Mouse (Mus musculus) embryonic facial prominence, embryonic 11.5 days (tissue): ENCODE results near the gene Slc24a1. TPM values are rescaled to one million over a fixed set of nuclear protein-coding genes. Genes with fewer than 3 reads are reported as not detected.

ENCODE experiments used
- ATAC-seq: fragments of 200-750 bp; cut with Nextera tagmentation; replicated peaks from 2 replicates; pipeline ENCODE4 v1.8.0; 2017; ENCODE audit warnings: low read depth; ENCODE audit not compliant: insufficient number of reproducible peaks, low FRiP score, low TSS enrichment
- DNase-seq: peaks from one replicate; pipeline ENCODE4 v3.0.0-alpha.2; 2015; ENCODE audit warnings: low spot score
- H3K27ac ChIP-seq: fragments of 300-500 bp; sonication (generic); replicated peaks from 2 replicates; pipeline ENCODE4 v1.5.1; 2014; ENCODE audit warnings: mild to moderate bottlenecking, low read depth, low read length, control low read depth
- H3K27me3 ChIP-seq: fragments of 300-500 bp; sonication (generic); 2 replicates; pipeline ENCODE4 v1.6.1; 2014; ENCODE audit warnings: mild to moderate bottlenecking, low read length, moderate library complexity, mixed read lengths; ENCODE audit not compliant: control insufficient read depth, insufficient read depth
- H3K36me3 ChIP-seq: fragments of 300-500 bp; sonication (generic); replicated peaks from 2 replicates; pipeline ENCODE4 v1.6.1; 2014; ENCODE audit warnings: low read depth, mild to moderate bottlenecking, low read length, moderate library complexity, mixed read lengths; ENCODE audit not compliant: control insufficient read depth, insufficient read depth
- H3K4me1 ChIP-seq: fragments of 300-500 bp; sonication (generic); 2 replicates; pipeline ENCODE4 v1.6.1; 2014; ENCODE audit warnings: low read length, mixed read lengths; ENCODE audit not compliant: control insufficient read depth, insufficient read depth
- H3K4me2 ChIP-seq: fragments of 300-500 bp; sonication (generic); 2 replicates; pipeline ENCODE4 v1.6.1; 2014; ENCODE audit warnings: low read depth, mild to moderate bottlenecking, control low read depth, low read length, moderate library complexity
- H3K4me3 ChIP-seq: fragments of 300-500 bp; sonication (generic); 2 replicates; pipeline ENCODE4 v1.5.1; 2014; ENCODE audit warnings: low read depth, low read length, control low read depth
- H3K9ac ChIP-seq: fragments of 300-500 bp; sonication (generic); replicated peaks from 2 replicates; pipeline ENCODE4 v1.6.1; 2014; ENCODE audit warnings: mild to moderate bottlenecking, control low read depth, low read length
- H3K9me3 ChIP-seq: fragments of 300-500 bp; sonication (generic); replicated peaks from 2 replicates; pipeline ENCODE4 v1.6.1; 2016; ENCODE audit warnings: mild to moderate bottlenecking, low read length, inconsistent platforms, mixed read lengths; ENCODE audit not compliant: control insufficient read depth
- whole genome bisulfite sequencing: fragments of 180-500 bp; shearing (Covaris S2); extraction: QIAGEN DNeasy Blood & Tissue Kit; methylation state at CpG from one replicate; pipeline ENCODE4 v1.1.7; 2014; 5-methylcytosine and 5-hydroxymethylcytosine counted together
- polyA plus RNA-seq: library from polyadenylated mRNA; unstranded; fragments of >200 nt; fragmentation: Nextera tagmentation; extraction: Ambion mirVana; gene quantifications from 2 replicates; pipeline ENCODE4 v1.2.1, GENCODE M21; 2014

Gene Slc24a1
- polyA plus RNA-seq, 1 experiment from 2014 or later: not detected

GRCm38 (mm10) chr9:64943997-64944396 is 7.4 kb downstream of the Slc24a1 start:
- no peaks in the 10 kb centered on the region for H3K27me3 ChIP-seq
- no peak overlapping the region for H3K4me3 ChIP-seq
- no peaks in the 10 kb centered on the region for H3K9me3 ChIP-seq
- H3K4me1 ChIP-seq: no peaks in the 10 kb centered on the region; the same call in 1 of the 2 replicates
- DNase-seq: no peak
- no peak overlapping the region for H3K27ac ChIP-seq
- no peak overlapping the region for H3K4me2 ChIP-seq
- no peaks in the 10 kb centered on the region for H3K36me3 ChIP-seq
- 17% methylated on average over 11 of the region's 11 CpGs for WGBS
- no peak for ATAC-seq
- H3K9ac ChIP-seq: no peak overlapping the region

- Histone ChIP-seq H3K36me3 (no peaks in the 10 kb centered on the region), H3K27me3 (no peaks in the 10 kb centered on the region), H3K27ac (no peak overlapping the region), H3K9ac (no peak overlapping the region), H3K4me2 (no peak overlapping the region), H3K9me3 (no peaks in the 10 kb centered on the region), H3K4me1 (no peaks in the 10 kb centered on the region; the same call in 1 of the 2 replicates), H3K4me3 (no peak overlapping the region)
- DNase-seq (no peak), ATAC-seq (no peak)
- 90% methylated on average over 4 of the region's 4 CpGs for WGBS
Measured at GRCm38 (mm10) chr9:64941650-64942049, 9.8 kb downstream of the Slc24a1 start.

DNA sequence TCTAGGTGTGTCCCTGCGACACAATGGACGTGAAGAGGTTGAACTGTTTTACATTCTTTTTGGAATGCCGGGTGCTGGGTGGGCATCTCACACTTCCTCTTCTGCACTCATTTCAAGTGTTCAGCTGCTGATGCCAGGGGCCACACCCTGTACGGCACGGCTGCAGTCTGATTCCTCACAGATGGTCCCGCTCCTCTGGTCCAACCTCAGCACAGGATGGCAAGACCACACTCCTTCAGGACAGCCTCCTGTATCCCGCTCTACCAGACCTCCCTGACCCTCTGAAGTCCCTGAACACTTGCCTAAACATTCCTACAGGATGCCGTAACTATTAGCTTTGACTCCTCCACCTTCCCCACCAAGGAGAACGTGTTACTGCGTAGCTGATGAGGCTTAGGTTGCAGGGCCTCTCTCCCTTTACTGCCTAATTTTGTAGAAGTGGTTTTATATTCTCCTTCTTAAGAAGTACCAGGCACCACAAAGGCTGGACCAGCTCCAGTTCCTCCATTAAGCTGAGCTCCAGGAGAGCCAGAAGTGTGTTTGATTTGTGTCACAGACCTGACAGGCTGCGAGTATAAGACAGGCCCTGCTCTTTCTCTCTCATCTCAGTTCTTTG is 10.6 kb downstream of the Slc24a1 start:
- H3K9me3 ChIP-seq: no peaks in the 10 kb centered on the region
- H3K4me1 ChIP-seq: no peaks in the 10 kb centered on the region; the same call in 1 of the 2 replicates
- no peak overlapping the region for H3K27ac ChIP-seq
- 75% methylated on average over 11 of the region's 11 CpGs for WGBS
- no peaks in the 10 kb centered on the region for H3K36me3 ChIP-seq
- H3K4me3 ChIP-seq: no peak overlapping the region
- H3K27me3 ChIP-seq: no peaks in the 10 kb centered on the region
- no peak overlapping the region for H3K4me2 ChIP-seq
- ATAC-seq (no peak), DNase-seq (no peak)
- H3K9ac ChIP-seq: no peak overlapping the region

GRCm38 (mm10) chr9:64939790-64940189 is 11.6 kb downstream of the Slc24a1 start:
- H3K27me3 ChIP-seq: no peaks in the 10 kb centered on the region
- 91% methylated on average over 2 of the region's 2 CpGs for WGBS
- no peaks in the 10 kb centered on the region for H3K9me3 ChIP-seq
- no peak overlapping the region for H3K4me2 ChIP-seq
- no peak overlapping the region for H3K4me3 ChIP-seq
- H3K27ac ChIP-seq: no peak overlapping the region
- no peak for DNase-seq
- ATAC-seq: no peak
- no peak overlapping the region for H3K9ac ChIP-seq
- H3K36me3 ChIP-seq: no peaks in the 10 kb centered on the region
- no peaks in the 10 kb centered on the region; the same call in 1 of the 2 replicates for H3K4me1 ChIP-seq

DNA sequence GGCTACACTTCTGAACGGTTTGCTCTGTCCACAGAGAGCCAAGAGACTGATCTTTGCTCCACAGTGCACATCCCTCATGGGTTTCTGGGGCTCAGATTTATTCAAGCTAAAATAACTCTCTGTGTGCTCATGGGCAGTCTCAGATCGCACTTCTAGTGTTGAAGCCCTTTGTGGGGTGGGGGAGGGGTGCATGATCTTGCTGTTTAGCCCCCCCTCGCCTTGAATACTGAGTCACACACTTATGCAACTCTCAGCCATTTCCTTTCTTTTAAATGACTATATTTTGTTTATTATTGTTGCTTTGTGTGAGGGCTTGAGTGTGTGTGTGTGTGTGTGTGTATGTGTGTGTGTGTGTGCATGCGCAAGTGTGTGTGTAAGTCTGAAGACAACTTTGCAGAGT is 12.1 kb downstream of the Slc24a1 start:
- H3K36me3 ChIP-seq: no peaks in the 10 kb centered on the region
- H3K4me3 ChIP-seq: no peak overlapping the region
- 55% methylated on average over 4 of the region's 4 CpGs for WGBS
- no peaks in the 10 kb centered on the region for H3K27me3 ChIP-seq
- no peak overlapping the region for H3K4me2 ChIP-seq
- no peak for ATAC-seq
- no peak overlapping the region for H3K27ac ChIP-seq
- H3K9me3 ChIP-seq: no peaks in the 10 kb centered on the region
- no peak overlapping the region for H3K9ac ChIP-seq
- no peaks in the 10 kb centered on the region; the same call in 1 of the 2 replicates for H3K4me1 ChIP-seq
- DNase-seq: no peak

- no peak overlapping the region for H3K4me2 ChIP-seq
- H3K9me3 ChIP-seq: no peaks in the 10 kb centered on the region
- no peaks in the 10 kb centered on the region for H3K27me3 ChIP-seq
- H3K4me3 ChIP-seq: no peak overlapping the region
- no peak overlapping the region for H3K27ac ChIP-seq
- no peaks in the 10 kb centered on the region for H3K4me1 ChIP-seq
- H3K9ac ChIP-seq: no peak overlapping the region
- DNase-seq (no peak), ATAC-seq (no peak)
- WGBS: 81% methylated on average over 5 of the region's 5 CpGs
- no peaks in the 10 kb centered on the region for H3K36me3 ChIP-seq
Measured at GRCm38 (mm10) chr9:64938535-64938934, 12.9 kb downstream of the Slc24a1 start.

DNA sequence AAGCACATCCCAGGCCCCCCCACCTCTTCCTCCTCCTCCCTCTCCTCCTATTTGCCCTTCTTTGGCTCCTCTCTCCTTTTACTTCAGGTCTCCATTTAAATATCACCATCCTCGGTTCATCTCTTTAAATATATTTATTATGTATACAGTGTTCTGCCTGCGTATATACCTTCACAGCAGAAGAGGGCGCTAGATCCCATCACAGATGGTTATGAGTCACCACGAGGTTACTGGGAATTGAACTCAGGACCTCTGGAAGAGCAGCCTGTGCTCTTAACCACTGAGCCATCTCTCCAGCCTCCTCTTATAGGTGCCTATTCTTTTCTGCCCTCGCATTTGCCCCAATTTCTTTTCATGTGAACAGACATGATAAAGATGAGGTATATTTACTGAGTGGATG is 13.9 kb downstream of the Slc24a1 start:
- ATAC-seq (no peak), DNase-seq (no peak)
- Histone ChIP-seq H3K4me3 (no peak overlapping the region), H3K4me1 (no peaks in the 10 kb centered on the region), H3K4me2 (no peak overlapping the region), H3K27ac (no peak overlapping the region), H3K36me3 (no peaks in the 10 kb centered on the region), H3K27me3 (no peaks in the 10 kb centered on the region), H3K9ac (no peak overlapping the region), H3K9me3 (no peaks in the 10 kb centered on the region)
- WGBS: 63% methylated on average over 5 of the region's 5 CpGs

DNA sequence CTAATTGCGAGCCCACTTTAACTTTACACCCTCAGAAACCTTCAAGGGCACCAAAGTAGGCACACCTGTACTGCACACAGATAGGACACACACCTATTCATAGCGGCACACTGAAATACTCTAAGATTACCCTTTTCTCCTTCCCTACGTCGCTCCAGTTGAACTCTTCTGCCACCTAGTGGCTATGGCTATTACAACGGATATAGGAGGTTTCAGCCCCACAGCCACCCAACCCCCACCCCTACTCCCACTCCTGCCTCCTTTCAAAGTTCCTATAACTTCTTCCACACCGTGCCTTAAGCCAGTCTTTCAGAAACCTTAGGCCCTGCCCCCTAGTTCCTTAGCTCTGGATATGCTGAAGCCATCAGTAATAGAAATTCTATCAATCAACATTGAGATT is 14.9 kb downstream of the Slc24a1 start:
- ATAC-seq: no peak
- Histone ChIP-seq H3K9me3 (no peaks in the 10 kb centered on the region), H3K27ac (no peak overlapping the region), H3K4me3 (no peak overlapping the region), H3K4me2 (no peak overlapping the region), H3K9ac (no peak overlapping the region), H3K4me1 (no peaks in the 10 kb centered on the region), H3K36me3 (no peaks in the 10 kb centered on the region), H3K27me3 (no peaks in the 10 kb centered on the region)
- peak; percentile 81 for DNase-seq
- WGBS: 4% methylated on average over 6 of the region's 6 CpGs
